Mouse (Mus musculus) CD4-positive helper T cell, adult 2 months (primary cell): ENCODE measurements around the gene Slc44a2.
A peak's percentile ranks its signal among the peaks of the same experiment; 100 is the strongest.
"Not testable (repeated sequence)": the region's sequence is repeated elsewhere in the genome, so short reads cannot be mapped to it uniquely, and the experiment has no call there.

Experiments
- DNase-seq: peaks from one replicate; pipeline ENCODE4 v3.0.0-alpha.2; 2012; ENCODE audit warnings: low read depth, missing footprints, low spot score

Gene Slc44a2

GRCm38 (mm10) chr9:21299014-21299413, 21.5 kb upstream of the Slc44a2 start:
- DNase-seq, result no peak

- peak; percentile 7 for DNase-seq
These were observed 15.4 kb upstream of the Slc44a2 start for GRCm38 (mm10) chr9:21305065-21305464.

- peak; percentile 91 for DNase-seq
These were observed 11.3 kb upstream of the Slc44a2 start for GRCm38 (mm10) chr9:21309150-21309741.

GRCm38 (mm10) chr9:21311695-21312094, 8.8 kb upstream of the Slc44a2 start:
- DNase-seq, result no peak

GRCm38 (mm10) chr9:21312134-21312533, 8.4 kb upstream of the Slc44a2 start, which contains the start of gene Ap1m2:
TSS of gene Ap1m2 (minus strand) at chr9:21312337.
- DNase-seq, result peak; percentile 11

- DNase-seq, result peak; percentile 80
These were observed 7.1 kb upstream of the Slc44a2 start for GRCm38 (mm10) chr9:21313394-21313793.

- DNase-seq, result peak; percentile 3
These were observed 5.9 kb upstream of the Slc44a2 start for GRCm38 (mm10) chr9:21314367-21315140.

GRCm38 (mm10) chr9:21315421-21315820, 5.1 kb upstream of the Slc44a2 start:
- DNase-seq, result no peak

GRCm38 (mm10) chr9:21316696-21317095, 3.8 kb upstream of the Slc44a2 start:
- peak; percentile 64 for DNase-seq

GRCm38 (mm10) chr9:21318792-21319191, 1.7 kb upstream of the Slc44a2 start:
- DNase-seq, result no peak

- no peak for DNase-seq
These were observed 995 bp upstream of the Slc44a2 start for GRCm38 (mm10) chr9:21319503-21319902.

GRCm38 (mm10) chr9:21320280-21320618, 249 bp upstream of the Slc44a2 start:
- DNase-seq, result no peak

- peak; percentile 82 for DNase-seq
These were observed 976 bp downstream of the Slc44a2 start for GRCm38 (mm10) chr9:21321513-21321835.

- DNase-seq, result peak; percentile 73
These were observed 1.9 kb downstream of the Slc44a2 start for GRCm38 (mm10) chr9:21322211-21322916.

GRCm38 (mm10) chr9:21322917-21323297, 2.4 kb downstream of the Slc44a2 start:
- not testable (repeated sequence) for DNase-seq

- peak; percentile 44 for DNase-seq
These were observed 3.8 kb downstream of the Slc44a2 start for GRCm38 (mm10) chr9:21324269-21324668.

GRCm38 (mm10) chr9:21327569-21327968, 7.1 kb downstream of the Slc44a2 start:
- DNase-seq, result no peak

- peak; percentile 82 for DNase-seq
These were observed 7.5 kb downstream of the Slc44a2 start for GRCm38 (mm10) chr9:21328041-21328440.

GRCm38 (mm10) chr9:21329041-21329440, 8.5 kb downstream of the Slc44a2 start:
- DNase-seq, result no peak

GRCm38 (mm10) chr9:21329699-21330289, 9.3 kb downstream of the Slc44a2 start:
- DNase-seq, result peak; percentile 64

- peak; percentile 30 for DNase-seq
These were observed 11.1 kb downstream of the Slc44a2 start for GRCm38 (mm10) chr9:21331365-21332140.
